Mouse (Mus musculus) cerebellum, adult (tissue): ENCODE data around the gene Atp6v1b1.

Source experiments
- ATAC-seq: cut with Nextera tagmentation; 2 replicates; pipeline ENCODE4 v1.9.2; 2017; ENCODE audit warnings: mild to moderate bottlenecking, moderate library complexity, mixed read lengths; ENCODE audit not compliant: insufficient number of reproducible peaks, low FRiP score, low TSS enrichment

Gene Atp6v1b1

GRCm38 (mm10) chr6:83742761-83743160 is at the start of gene Atp6v1b1:
TSS of gene Atp6v1b1 (plus strand) at chr6:83742990.
- ATAC-seq, result no peak

GRCm38 (mm10) chr6:83693835-83694234 is 49.0 kb upstream of the Atp6v1b1 start:
- no peak; the same call in 1 of the 2 replicates for ATAC-seq

GRCm38 (mm10) chr6:83695731-83696130 is 47.1 kb upstream of the Atp6v1b1 start:
- ATAC-seq, result no peak

- ATAC-seq, result no peak
Observed at GRCm38 (mm10) chr6:83696684-83697083, 46.1 kb upstream of the Atp6v1b1 start.

GRCm38 (mm10) chr6:83697932-83698331 is 44.9 kb upstream of the Atp6v1b1 start:
- ATAC-seq, result no peak

- no peak for ATAC-seq
Observed at GRCm38 (mm10) chr6:83699971-83700370, 42.8 kb upstream of the Atp6v1b1 start.

GRCm38 (mm10) chr6:83701001-83701400 is 41.8 kb upstream of the Atp6v1b1 start:
- ATAC-seq, result no peak

GRCm38 (mm10) chr6:83702146-83702999 is 40.4 kb upstream of the Atp6v1b1 start:
- no peak for ATAC-seq

GRCm38 (mm10) chr6:83703000-83703721 is 39.6 kb upstream of the Atp6v1b1 start:
- ATAC-seq, result no peak

- no peak for ATAC-seq
Observed at GRCm38 (mm10) chr6:83703722-83704078, 39.1 kb upstream of the Atp6v1b1 start.

- no peak for ATAC-seq
Observed at GRCm38 (mm10) chr6:83704294-83704693, 38.5 kb upstream of the Atp6v1b1 start.

GRCm38 (mm10) chr6:83704701-83705100 is 38.1 kb upstream of the Atp6v1b1 start:
- no peak for ATAC-seq

- ATAC-seq, result no peak
Observed at GRCm38 (mm10) chr6:83707738-83708510, 34.9 kb upstream of the Atp6v1b1 start.

GRCm38 (mm10) chr6:83710361-83711066 is 32.3 kb upstream of the Atp6v1b1 start:
- no peak for ATAC-seq

GRCm38 (mm10) chr6:83711067-83711675 is 31.6 kb upstream of the Atp6v1b1 start, which contains the start of gene Vax2:
TSS of gene Vax2 (plus strand) at chr6:83711264.
- ATAC-seq, result no peak

GRCm38 (mm10) chr6:83711725-83712475 is 30.9 kb upstream of the Atp6v1b1 start:
- ATAC-seq, result no peak

GRCm38 (mm10) chr6:83713271-83714136 is 29.3 kb upstream of the Atp6v1b1 start:
- no peak for ATAC-seq
